Mouse (Mus musculus) heart, adult 10 weeks (tissue): ENCODE measurements around the gene Ins2. TPM values are rescaled to one million over a fixed set of nuclear protein-coding genes. Genes with fewer than 3 reads are reported as not detected.

Source experiments
- polyA plus RNA-seq: library from polyadenylated mRNA; stranded (reverse); fragments of 350-450 nt; fragmentation: Illumina TruSeq; extraction: RNeasy Lipid Tissue Mini Kit (QIAGEN cat#74804); gene quantifications from one replicate; pipeline ENCODE4 v1.2.3, GENCODE M21; 2014; ENCODE audit warnings: low read depth, low replicate concordance

Gene Ins2
- polyA plus RNA-seq, result not detected

DNA sequence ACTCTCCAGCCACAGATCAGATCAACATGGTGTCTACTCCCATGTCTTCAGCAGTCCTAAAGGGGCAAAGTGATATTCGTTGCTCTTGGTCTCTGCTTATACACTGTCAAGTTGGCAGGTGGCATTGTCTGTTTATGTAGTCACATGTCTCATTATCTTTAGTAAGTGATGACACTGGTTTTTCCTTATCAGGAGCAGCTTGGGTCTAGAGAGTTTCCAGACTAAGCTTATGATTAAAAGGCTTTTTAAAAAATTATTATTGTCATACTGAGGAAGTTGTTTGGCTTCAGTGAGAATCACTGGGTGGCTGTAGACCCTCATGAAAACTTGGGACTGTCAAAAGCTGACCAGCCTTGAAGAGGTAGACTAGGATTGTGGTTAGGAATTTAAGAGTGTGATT lies at the start of gene Ins2:
Gene Ins2 (minus strand): TSS at position 101 of the 400 bp plus-strand sequence.

DNA sequence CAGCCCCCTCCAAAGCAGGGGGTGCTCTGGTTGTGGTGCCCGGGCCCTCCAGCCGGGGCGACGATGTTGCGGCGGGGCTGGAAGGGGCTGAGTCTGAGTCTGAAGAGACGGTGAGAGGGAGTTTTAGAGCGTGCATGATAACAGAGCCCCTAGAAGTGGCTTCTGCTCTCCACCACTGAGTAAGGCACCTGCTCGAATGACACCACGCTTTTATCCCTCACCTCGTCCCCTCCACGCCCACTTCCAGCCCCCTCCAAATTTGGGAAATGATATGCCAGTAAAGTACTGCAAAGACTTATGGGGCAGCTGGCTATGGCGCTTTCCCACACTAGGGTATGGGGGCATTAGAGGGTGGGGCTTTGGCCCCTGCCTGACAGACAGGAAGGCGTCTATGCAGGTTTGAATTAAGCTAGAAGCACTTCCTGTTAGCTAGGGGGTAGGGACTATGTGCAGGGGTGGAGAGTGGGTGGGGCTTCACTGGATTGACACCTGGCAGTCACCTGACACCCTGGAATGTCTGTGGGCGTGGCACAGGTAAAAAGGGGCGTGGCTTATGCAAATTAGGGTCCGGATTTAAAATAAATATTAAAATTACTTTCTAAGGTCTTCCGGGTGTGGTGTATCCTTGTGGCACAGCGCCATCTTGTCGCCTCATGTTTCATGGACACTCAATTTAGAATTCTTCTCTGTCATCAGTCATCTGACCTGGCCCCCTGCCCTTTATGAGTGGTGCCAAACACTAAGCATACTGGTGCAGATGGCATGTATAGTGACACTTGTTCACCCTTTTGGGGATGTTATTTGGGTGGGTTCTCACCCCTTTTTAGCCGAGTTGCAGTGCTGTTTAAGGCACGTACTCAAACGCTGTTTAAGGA lies 73.2 kb downstream of the Ins2 start, which contains the start of gene Gm49394:
Gene Gm49394 (minus strand): TSS at position 192 of the 875 bp plus-strand sequence.

DNA sequence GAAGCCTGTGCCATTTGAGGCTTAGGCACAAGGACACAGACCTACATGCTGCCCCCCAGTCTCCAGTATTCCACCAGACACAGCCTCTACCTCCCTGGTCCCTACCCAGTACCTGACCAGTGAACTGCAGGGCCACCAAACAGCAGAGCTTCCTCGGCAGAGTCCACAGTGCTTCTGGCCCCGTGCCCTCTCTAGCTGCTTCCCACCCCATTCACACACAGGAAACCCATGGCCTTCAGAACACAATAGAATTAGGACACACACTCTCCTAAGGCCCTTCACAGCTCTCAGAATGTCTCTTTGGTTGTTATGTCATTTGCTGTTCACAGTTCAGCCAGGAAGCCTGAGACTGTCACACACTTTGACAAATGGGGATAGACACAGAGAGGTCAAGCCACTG lies 76.5 kb downstream of the Ins2 start, which contains the start of gene Igf2:
Gene Igf2 (minus strand): TSS at position 158 of the 400 bp plus-strand sequence.

Other genes with a start within 250 kb of the Ins2 start
- gene Tnnt3, start 244.5 kb downstream of the Ins2 start, polyA plus RNA-seq, result 0.97 TPM
- gene Mrpl23, start 210.7 kb downstream of the Ins2 start, polyA plus RNA-seq, result 94.6 TPM
- 53.6 TPM for gene Igf2, start 76.6 kb downstream of the Ins2 start, polyA plus RNA-seq
- not detected for gene Gm49394, start 73.4 kb downstream of the Ins2 start, polyA plus RNA-seq
- gene Th, start 187.7 kb upstream of the Ins2 start, polyA plus RNA-seq, result 0.50 TPM
- gene Ascl2, start 225.9 kb upstream of the Ins2 start, polyA plus RNA-seq, result not detected